Mouse (Mus musculus): ENCODE data around the gene Bcor.

Bcor gene

DNA sequence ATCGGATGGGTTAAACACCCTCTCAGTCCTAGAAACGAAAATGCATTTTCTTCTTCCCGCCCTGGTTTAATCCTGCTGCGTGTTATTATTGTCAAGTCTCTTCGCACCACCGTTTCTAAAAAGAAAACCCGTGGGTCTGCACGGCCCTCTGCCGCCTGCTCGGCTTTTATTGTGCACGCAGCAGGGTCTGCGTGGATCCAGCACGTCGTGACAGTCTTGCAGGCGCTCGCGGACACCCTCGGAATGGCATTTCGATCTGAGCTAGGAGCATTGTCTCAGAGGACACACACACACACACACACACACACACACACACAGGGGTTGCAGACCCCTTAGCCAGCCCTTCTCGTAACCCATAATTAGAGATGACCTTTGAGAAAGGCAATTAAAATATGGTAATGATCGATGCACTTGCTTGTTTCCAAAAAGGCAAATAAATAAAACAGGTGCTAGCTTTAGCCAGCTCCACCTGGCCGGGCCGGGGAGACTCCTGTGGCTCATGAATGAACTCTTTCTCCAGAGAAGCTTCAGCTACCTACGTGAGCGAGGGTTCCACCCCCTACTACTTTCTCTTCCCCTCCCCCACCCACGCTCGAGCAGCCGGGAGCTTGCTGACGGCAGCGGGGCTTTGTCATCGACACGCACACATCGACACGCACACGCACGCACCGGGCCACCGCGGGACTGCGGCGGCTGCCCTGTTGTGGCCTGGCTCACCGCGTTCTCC lies 8.7 kb downstream of the Bcor start:
- no peak for DNase-seq (ENCODE audit: low spot score)

DNA sequence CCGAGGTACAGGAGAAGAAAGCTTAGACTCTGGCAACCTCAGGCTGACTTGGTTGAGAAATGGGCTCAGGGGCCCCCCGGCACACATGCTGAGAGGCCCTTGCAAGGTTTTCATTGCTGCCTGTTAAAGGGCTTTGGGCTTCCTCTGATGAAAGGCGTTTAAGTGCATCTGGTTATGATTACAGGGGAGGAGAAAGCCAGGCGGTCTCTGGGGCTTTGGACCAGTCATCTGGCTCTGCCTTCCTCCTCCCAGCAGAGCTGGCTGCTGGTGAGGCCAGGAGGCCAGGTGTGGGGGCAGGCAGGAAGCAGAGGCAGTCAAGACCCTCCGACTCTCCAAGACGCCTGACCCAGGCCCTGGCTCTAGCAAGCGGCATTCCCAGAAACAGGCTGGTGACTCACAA lies 9.7 kb downstream of the Bcor start:
- DNase-seq (ENCODE audit: low spot score): no peak

- DNase-seq (ENCODE audit: low spot score): no peak
These were observed 13.9 kb downstream of the Bcor start for GRCm38 (mm10) chrX:12146263-12146662.

DNA sequence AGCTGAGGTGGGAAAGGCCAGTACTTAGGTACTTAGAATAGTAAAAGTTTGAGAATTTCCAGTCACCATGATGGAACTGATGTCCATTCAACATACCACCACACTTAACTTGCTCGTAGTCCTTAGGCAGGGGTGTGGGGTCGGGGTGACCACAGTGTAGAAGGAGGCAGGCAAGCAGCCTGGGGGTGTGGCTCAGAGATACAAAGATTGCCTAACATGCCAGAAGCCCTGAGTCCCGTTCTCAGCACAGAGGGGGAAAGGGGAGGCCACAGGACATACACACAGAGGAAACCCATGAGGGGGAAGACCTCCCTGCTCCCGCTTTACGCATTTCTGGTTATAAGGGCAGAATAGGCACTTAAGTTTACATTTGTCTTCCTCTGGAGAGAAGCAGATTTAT lies 17.3 kb downstream of the Bcor start:
- no peak for DNase-seq (ENCODE audit: low spot score)

- no peak for DNase-seq (ENCODE audit: low spot score)
These were observed 19.9 kb downstream of the Bcor start for GRCm38 (mm10) chrX:12140086-12140740.

DNA sequence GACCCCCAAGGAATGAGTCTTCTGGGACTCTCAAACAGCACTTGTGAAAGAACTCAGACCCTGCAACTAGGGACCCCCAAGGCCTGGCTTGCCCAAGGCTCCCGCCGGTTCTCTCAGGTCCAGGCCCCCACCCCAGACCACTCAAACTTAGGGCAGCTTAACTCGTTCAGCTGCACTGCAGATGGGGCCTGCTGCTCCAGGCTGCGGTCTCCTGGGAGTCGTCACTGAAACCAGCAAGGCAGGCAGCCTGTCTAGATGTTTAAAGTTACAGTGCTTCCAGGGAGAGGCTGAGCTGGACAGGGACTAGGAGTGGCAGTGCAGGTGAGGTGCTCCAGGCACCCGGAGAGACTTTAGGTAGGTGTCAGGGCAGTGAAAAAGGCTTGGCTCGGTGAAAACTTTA lies 21.9 kb downstream of the Bcor start:
- no peak for DNase-seq (ENCODE audit: low spot score)

GRCm38 (mm10) chrX:12137121-12137521 lies 23.0 kb downstream of the Bcor start:
- DNase-seq (ENCODE audit: low spot score): no peak

- no peak for DNase-seq (ENCODE audit: low spot score)
These were observed 23.7 kb downstream of the Bcor start for GRCm38 (mm10) chrX:12136261-12137101.

GRCm38 (mm10) chrX:12135121-12136111 lies 24.7 kb downstream of the Bcor start:
- no peak for DNase-seq (ENCODE audit: low spot score)

- no peak for DNase-seq (ENCODE audit: low spot score)
These were observed 25.6 kb downstream of the Bcor start for GRCm38 (mm10) chrX:12134541-12134940.

DNA sequence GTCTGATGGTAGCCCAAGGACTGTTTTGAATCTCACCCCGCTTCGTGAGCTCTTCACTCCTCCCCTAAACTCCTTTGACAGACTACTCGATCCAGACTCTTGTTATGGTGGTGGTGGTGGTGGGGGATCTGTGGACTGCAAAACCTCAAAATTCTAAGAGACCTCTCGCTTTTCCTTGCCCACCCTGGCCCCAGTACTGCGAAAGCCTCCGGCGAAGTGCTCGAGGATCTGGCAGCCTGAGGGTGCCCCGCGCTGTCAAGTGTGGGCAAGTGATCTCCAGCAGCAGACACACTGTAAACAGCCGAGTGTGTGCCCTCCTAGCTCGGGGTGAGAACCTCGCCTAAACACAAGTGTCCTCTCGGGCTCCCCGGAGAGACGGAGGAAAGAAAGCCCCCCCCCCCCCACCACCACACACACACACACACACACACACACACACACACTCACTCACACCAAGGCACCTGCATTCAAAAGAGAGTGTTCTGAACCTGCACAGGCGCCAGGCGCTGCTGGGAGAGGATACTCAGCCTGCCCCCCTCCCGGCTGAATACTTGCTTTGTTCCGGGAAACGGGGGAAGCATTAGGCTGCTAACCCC lies 26.2 kb downstream of the Bcor start:
- no peak for DNase-seq (ENCODE audit: low spot score)

- DNase-seq (ENCODE audit: low spot score): no peak
These were observed 26.8 kb downstream of the Bcor start for GRCm38 (mm10) chrX:12133178-12133835.

DNA sequence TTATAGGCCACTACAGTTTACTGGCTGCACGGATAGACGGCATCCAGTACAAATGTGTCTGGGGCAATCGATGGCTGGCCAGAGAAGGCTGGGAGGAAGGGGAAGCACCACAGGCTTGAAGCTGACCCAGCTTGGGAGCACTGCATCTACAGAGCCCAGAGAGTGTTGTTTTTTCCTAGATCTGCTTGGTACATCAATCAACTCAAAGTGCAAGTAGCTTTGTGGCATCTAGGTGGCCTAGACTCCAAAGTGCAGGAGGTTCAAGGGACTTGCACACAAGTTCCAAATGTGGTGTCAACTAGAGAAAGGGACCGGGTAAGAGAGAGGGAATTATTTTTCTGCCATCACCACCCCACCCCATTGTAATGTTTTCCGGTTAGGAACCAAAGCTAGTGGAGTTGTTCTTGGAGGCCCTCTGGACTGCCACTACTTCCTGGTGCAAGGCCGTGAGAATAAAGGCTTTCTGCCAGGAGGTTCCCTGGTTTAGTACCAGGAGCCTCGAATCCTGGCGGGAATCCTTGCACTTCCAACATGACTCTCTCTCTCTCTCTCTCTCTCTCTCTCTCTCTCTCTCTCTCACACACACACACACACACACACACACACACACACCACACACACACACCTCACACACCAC lies 27.5 kb downstream of the Bcor start:
- DNase-seq (ENCODE audit: low spot score): no peak

GRCm38 (mm10) chrX:12129828-12130809 lies 30.0 kb downstream of the Bcor start:
- DNase-seq (ENCODE audit: low spot score): no peak

GRCm38 (mm10) chrX:12129230-12129629 lies 30.9 kb downstream of the Bcor start:
- DNase-seq (ENCODE audit: low spot score): no peak

GRCm38 (mm10) chrX:12128165-12129083 lies 31.7 kb downstream of the Bcor start:
- no peak for DNase-seq (ENCODE audit: low spot score)

DNA sequence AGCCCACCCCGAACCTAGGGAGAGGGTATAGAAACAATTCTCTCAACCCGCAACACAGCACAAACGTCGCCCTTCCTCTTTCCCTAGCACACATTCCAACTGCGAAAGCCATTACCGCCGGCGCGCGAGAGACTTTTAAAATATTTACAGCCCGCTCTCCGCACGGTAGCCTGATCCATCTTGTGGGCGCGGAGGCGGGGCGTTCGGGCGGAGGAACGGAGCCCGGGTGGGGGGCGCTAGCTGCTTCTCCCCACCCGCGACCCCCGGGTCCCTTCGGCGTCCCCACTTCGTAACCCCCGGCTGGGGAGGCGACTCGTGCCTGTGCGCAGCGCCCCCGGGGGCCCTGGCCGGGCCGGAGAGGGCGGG lies 32.4 kb downstream of the Bcor start:
- DNase-seq (ENCODE audit: low spot score): no peak

DNA sequence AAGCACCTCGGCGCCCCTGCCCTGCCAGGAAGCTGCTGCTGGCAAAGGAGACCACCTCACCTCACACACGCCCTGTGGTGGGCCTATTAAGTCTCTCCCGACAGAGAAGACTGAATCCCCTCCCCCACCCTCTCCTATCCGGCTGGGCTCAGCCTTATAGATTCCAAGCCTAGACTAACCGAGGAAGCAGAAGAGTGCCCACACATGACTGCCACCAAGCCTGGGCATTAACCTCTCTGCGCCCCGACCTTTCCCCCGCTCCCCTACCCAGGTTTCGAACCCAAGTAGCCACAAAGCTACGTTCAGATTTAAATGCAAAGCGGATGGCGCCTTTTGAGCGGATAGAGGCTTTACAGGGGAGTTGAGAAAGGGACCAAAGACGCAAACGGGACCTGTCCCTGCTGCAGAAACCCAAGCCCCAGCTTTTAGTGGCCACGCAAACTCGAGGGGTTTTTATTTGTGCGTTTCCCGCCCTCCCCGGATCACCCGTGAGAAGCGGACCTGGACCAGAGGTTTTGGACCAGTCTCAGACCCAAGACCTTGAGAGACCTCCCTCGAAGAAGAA lies 33.0 kb downstream of the Bcor start:
- DNase-seq (ENCODE audit: low spot score): no peak
